Mouse (Mus musculus): Measurements from ENCODE around the gene Lcn10. TPM values are rescaled to one million over a fixed set of nuclear protein-coding genes. Genes with fewer than 3 reads are reported as not detected.

Gene Lcn10
- polyA plus RNA-seq, 1 experiment from 2014 or later = not detected

- no peaks in the 10 kb centered on the region for H3K27me3 ChIP-seq (replicated peaks; ENCODE audit: control insufficient read depth, insufficient read depth, low read length)
- no peaks in the 10 kb centered on the region for H3K4me1 ChIP-seq (replicated peaks; ENCODE audit: control insufficient read depth, insufficient read depth, low read length)
- no peak for ATAC-seq
- no peak overlapping the region for H3K9ac ChIP-seq (replicated peaks; ENCODE audit: low read depth, low read length)
- no peak overlapping the region for H3K4me2 ChIP-seq (ENCODE audit: low read length)
- no peaks in the 10 kb centered on the region for H3K36me3 ChIP-seq (ENCODE audit: control insufficient read depth, insufficient read depth)
- no peak overlapping the region for H3K4me3 ChIP-seq (replicated peaks; ENCODE audit: low read length)
- WGBS = 84% methylated on average over 6 of the region's 6 CpGs
- no peak overlapping the region for H3K27ac ChIP-seq (ENCODE audit: low read length)
- no peaks in the 10 kb centered on the region for H3K9me3 ChIP-seq (ENCODE audit: control insufficient read depth, low read length)
Measured at GRCm38 (mm10) chr2:25661245-25661970, 21.1 kb upstream of the Lcn10 start.

DNA sequence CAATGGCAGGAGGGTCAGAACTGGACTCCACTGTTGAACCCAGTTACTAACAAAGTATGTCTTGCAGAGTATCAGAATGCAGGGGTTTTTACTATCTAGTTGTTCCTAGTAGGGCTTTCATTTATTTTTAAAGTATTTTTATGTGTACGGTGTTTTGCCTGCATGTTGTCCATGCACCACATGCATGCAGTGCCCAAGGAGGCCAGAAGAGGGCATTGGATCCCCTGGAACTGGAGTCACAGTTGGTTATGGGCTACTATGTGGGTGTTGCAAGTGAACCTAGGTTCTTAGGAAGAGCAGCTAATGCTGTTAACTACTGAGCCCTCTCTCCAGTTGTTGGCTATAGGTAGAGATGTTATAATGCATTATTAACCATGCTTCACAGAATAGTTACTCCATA lies 19.0 kb upstream of the Lcn10 start:
- Histone ChIP-seq H3K4me2 (ENCODE audit: low read length) (no peak overlapping the region), H3K36me3 (ENCODE audit: control insufficient read depth, insufficient read depth) (no peaks in the 10 kb centered on the region), H3K27me3 (replicated peaks; ENCODE audit: control insufficient read depth, insufficient read depth, low read length) (no peaks in the 10 kb centered on the region), H3K27ac (ENCODE audit: low read length) (no peak overlapping the region), H3K4me1 (replicated peaks; ENCODE audit: control insufficient read depth, insufficient read depth, low read length) (no peaks in the 10 kb centered on the region), H3K4me3 (replicated peaks; ENCODE audit: low read length) (no peak overlapping the region), H3K9me3 (ENCODE audit: control insufficient read depth, low read length) (no peaks in the 10 kb centered on the region), H3K9ac (replicated peaks; ENCODE audit: low read depth, low read length) (no peak overlapping the region)
- 61% methylated on average over 1 of the region's 1 CpGs for WGBS
- ATAC-seq = no peak

- no peak overlapping the region for H3K9ac ChIP-seq (replicated peaks; ENCODE audit: low read depth, low read length)
- no peaks in the 10 kb centered on the region for H3K27me3 ChIP-seq (replicated peaks; ENCODE audit: control insufficient read depth, insufficient read depth, low read length)
- 86% methylated on average over 5 of the region's 5 CpGs for WGBS
- H3K4me3 ChIP-seq (replicated peaks; ENCODE audit: low read length) = no peak overlapping the region
- no peaks in the 10 kb centered on the region for H3K9me3 ChIP-seq (ENCODE audit: control insufficient read depth, low read length)
- H3K36me3 ChIP-seq (ENCODE audit: control insufficient read depth, insufficient read depth) = no peaks in the 10 kb centered on the region
- H3K4me1 ChIP-seq (replicated peaks; ENCODE audit: control insufficient read depth, insufficient read depth, low read length) = no peaks in the 10 kb centered on the region
- no peak for ATAC-seq
- no peak overlapping the region for H3K27ac ChIP-seq (ENCODE audit: low read length)
- H3K4me2 ChIP-seq (ENCODE audit: low read length) = no peak overlapping the region
Measured at GRCm38 (mm10) chr2:25664125-25664524, 18.4 kb upstream of the Lcn10 start.

DNA sequence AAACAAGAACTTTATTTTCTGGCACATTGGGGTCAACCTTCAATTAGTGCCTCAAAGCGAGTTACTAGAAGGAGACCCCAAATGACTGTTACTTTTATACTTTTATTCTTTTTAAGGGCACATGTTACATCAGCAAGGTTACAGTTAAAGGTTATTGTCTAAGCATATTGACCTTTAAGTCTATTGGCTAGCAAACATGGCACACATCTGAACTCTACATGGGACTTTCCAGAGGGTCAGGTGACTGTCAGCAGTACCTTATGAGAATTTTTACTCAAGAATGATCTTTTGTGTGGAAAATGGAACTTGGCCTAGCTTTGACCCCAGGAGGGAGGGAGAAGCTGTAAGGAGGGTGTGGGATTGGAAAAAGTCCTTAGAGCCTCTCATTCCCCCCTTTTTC lies 16.0 kb upstream of the Lcn10 start:
- H3K9ac ChIP-seq (replicated peaks; ENCODE audit: low read depth, low read length) = no peak overlapping the region

DNA sequence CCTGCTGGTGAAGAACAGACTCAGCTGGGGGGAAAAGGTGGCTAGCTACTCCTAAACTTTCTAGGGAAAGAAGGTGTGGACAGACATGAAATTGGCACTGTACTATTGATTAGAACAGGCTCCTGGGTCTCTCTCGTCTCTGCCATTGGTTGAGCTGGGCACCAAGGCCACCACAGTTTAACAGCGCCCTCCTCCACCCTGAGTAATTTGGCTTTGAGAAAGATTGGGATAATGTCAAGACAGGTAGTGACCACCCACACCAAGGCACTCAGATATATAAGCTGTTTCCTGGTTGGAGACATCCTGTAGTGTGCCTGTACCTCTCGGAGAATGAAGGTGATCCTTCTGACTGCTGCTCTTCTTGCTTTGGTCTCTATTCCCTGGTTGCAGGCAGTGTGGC lies 6.0 kb upstream of the Lcn10 start, which contains the start of gene Lcn6:
TSS of gene Lcn6 (plus strand) at position 301 of the 400 bp plus-strand sequence.
- Histone ChIP-seq H3K4me2 (ENCODE audit: low read length) (no peak within 1 kb of the TSS), H3K9ac (replicated peaks; ENCODE audit: low read depth, low read length) (no peak within 1 kb of the TSS), H3K4me1 (replicated peaks; ENCODE audit: control insufficient read depth, insufficient read depth, low read length) (no peaks in the 10 kb centered on the region), H3K27me3 (replicated peaks; ENCODE audit: control insufficient read depth, insufficient read depth, low read length) (no peaks in the 10 kb centered on the region), H3K27ac (ENCODE audit: low read length) (no peak within 1 kb of the TSS), H3K4me3 (replicated peaks; ENCODE audit: low read length) (no peak within 1 kb of the TSS), H3K9me3 (ENCODE audit: control insufficient read depth, low read length) (no peaks in the 10 kb centered on the region), H3K36me3 (ENCODE audit: control insufficient read depth, insufficient read depth) (no peaks in the 10 kb centered on the region)
- 94% methylated on average over 3 of the region's 3 CpGs for WGBS
- ATAC-seq = no peak

More for the DNA sequence above, 16.0 kb upstream of the Lcn10 start:
- Histone ChIP-seq H3K36me3 (ENCODE audit: control insufficient read depth, insufficient read depth) (no peaks in the 10 kb centered on the region), H3K9me3 (ENCODE audit: control insufficient read depth, low read length) (no peaks in the 10 kb centered on the region), H3K4me3 (replicated peaks; ENCODE audit: low read length) (no peak overlapping the region), H3K4me1 (replicated peaks; ENCODE audit: control insufficient read depth, insufficient read depth, low read length) (no peaks in the 10 kb centered on the region), H3K27me3 (replicated peaks; ENCODE audit: control insufficient read depth, insufficient read depth, low read length) (no peaks in the 10 kb centered on the region), H3K4me2 (ENCODE audit: low read length) (no peak overlapping the region), H3K27ac (ENCODE audit: low read length) (no peak overlapping the region)
- 68% methylated on average over 1 of the region's 1 CpGs for WGBS
- no peak for ATAC-seq

GRCm38 (mm10) chr2:25679559-25679958 lies 3.0 kb upstream of the Lcn10 start:
- Histone ChIP-seq H3K9me3 (ENCODE audit: control insufficient read depth, low read length) (no peaks in the 10 kb centered on the region), H3K4me2 (ENCODE audit: low read length) (no peak overlapping the region), H3K27ac (ENCODE audit: low read length) (no peak overlapping the region), H3K27me3 (replicated peaks; ENCODE audit: control insufficient read depth, insufficient read depth, low read length) (no peaks in the 10 kb centered on the region), H3K4me1 (replicated peaks; ENCODE audit: control insufficient read depth, insufficient read depth, low read length) (no peaks in the 10 kb centered on the region), H3K9ac (replicated peaks; ENCODE audit: low read depth, low read length) (no peak overlapping the region), H3K36me3 (ENCODE audit: control insufficient read depth, insufficient read depth) (no peaks in the 10 kb centered on the region), H3K4me3 (replicated peaks; ENCODE audit: low read length) (no peak overlapping the region)
- no peak for ATAC-seq
- 84% methylated on average over 6 of the region's 6 CpGs for WGBS

DNA sequence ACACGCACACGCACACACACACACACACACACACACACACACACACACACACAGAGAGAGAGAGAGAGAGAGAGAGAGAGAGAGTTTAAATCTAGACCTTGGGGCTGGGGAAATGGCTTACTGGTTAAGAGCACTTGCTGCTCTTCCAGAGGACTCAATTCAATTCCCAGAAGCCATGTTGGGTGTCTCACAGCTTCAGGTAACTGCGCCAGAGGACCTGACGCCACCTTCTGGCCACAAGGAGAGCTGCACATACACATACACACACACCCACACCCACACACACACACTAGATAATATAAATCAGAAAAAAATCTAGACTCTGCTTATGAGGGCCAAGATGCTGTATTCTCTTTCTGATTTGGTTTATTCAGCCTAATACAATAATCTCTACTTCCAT lies 4.4 kb downstream of the Lcn10 start:
- no peak for ATAC-seq
- Histone ChIP-seq H3K4me1 (replicated peaks; ENCODE audit: control insufficient read depth, insufficient read depth, low read length) (no peaks in the 10 kb centered on the region), H3K36me3 (ENCODE audit: control insufficient read depth, insufficient read depth) (no peaks in the 10 kb centered on the region), H3K4me3 (replicated peaks; ENCODE audit: low read length) (no peak overlapping the region), H3K4me2 (ENCODE audit: low read length) (no peak overlapping the region), H3K27ac (ENCODE audit: low read length) (no peak overlapping the region), H3K9ac (replicated peaks; ENCODE audit: low read depth, low read length) (no peak overlapping the region), H3K9me3 (ENCODE audit: control insufficient read depth, low read length) (no peaks in the 10 kb centered on the region), H3K27me3 (replicated peaks; ENCODE audit: control insufficient read depth, insufficient read depth, low read length) (no peaks in the 10 kb centered on the region)
- WGBS = 66% methylated on average over 4 of the region's 4 CpGs

DNA sequence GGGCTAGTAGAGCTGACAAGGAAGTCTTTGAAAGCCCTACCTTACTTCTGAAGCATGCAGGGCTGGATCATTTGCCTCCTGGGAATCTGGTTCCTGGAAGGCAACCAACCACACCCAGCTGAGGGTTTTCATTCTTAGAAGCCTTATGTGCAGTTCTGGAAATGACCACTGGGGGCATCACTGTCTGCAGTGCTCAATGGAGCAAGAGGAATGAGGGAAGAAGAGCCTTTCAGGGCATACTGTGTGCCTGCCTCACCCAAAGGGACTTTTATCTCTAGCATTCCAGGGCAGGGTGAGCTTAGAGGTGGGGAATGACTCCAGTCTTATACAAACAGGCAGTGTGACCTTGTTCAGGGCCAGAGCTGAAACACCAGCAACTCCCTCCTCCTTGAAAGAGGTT lies 12.1 kb downstream of the Lcn10 start:
- no peak overlapping the region for H3K4me3 ChIP-seq (replicated peaks; ENCODE audit: low read length)
- H3K27me3 ChIP-seq (replicated peaks; ENCODE audit: control insufficient read depth, insufficient read depth, low read length) = no peaks in the 10 kb centered on the region
- H3K9ac ChIP-seq (replicated peaks; ENCODE audit: low read depth, low read length) = no peak overlapping the region
- no peaks in the 10 kb centered on the region for H3K36me3 ChIP-seq (ENCODE audit: control insufficient read depth, insufficient read depth)
- ATAC-seq = no peak
- H3K4me2 ChIP-seq (ENCODE audit: low read length) = no peak overlapping the region
- H3K9me3 ChIP-seq (ENCODE audit: control insufficient read depth, low read length) = no peaks in the 10 kb centered on the region
- no peak overlapping the region for H3K27ac ChIP-seq (ENCODE audit: low read length)
- H3K4me1 ChIP-seq (replicated peaks; ENCODE audit: control insufficient read depth, insufficient read depth, low read length) = no peaks in the 10 kb centered on the region

- no peak for ATAC-seq
- Histone ChIP-seq H3K36me3 (ENCODE audit: control insufficient read depth, insufficient read depth) (no peaks in the 10 kb centered on the region), H3K9me3 (ENCODE audit: control insufficient read depth, low read length) (no peaks in the 10 kb centered on the region), H3K4me1 (replicated peaks; ENCODE audit: control insufficient read depth, insufficient read depth, low read length) (no peaks in the 10 kb centered on the region), H3K27ac (ENCODE audit: low read length) (no peak overlapping the region), H3K9ac (replicated peaks; ENCODE audit: low read depth, low read length) (no peak overlapping the region), H3K4me3 (replicated peaks; ENCODE audit: low read length) (no peak overlapping the region), H3K27me3 (replicated peaks; ENCODE audit: control insufficient read depth, insufficient read depth, low read length) (no peaks in the 10 kb centered on the region), H3K4me2 (ENCODE audit: low read length) (no peak overlapping the region)
- WGBS = 66% methylated on average over 4 of the region's 4 CpGs
Measured at GRCm38 (mm10) chr2:25696951-25697350, 14.4 kb downstream of the Lcn10 start.

GRCm38 (mm10) chr2:25698696-25699095 lies 16.2 kb downstream of the Lcn10 start:
- Histone ChIP-seq H3K27me3 (replicated peaks; ENCODE audit: control insufficient read depth, insufficient read depth, low read length) (no peaks in the 10 kb centered on the region), H3K4me1 (replicated peaks; ENCODE audit: control insufficient read depth, insufficient read depth, low read length) (no peaks in the 10 kb centered on the region), H3K36me3 (ENCODE audit: control insufficient read depth, insufficient read depth) (no peaks in the 10 kb centered on the region), H3K9ac (replicated peaks; ENCODE audit: low read depth, low read length) (no peak overlapping the region), H3K9me3 (ENCODE audit: control insufficient read depth, low read length) (no peaks in the 10 kb centered on the region), H3K4me2 (ENCODE audit: low read length) (no peak overlapping the region), H3K4me3 (replicated peaks; ENCODE audit: low read length) (no peak overlapping the region), H3K27ac (ENCODE audit: low read length) (no peak overlapping the region)
- no peak for ATAC-seq
- WGBS = 96% methylated on average over 2 of the region's 2 CpGs
